Mouse (Mus musculus) heart, adult 9 months (tissue): ENCODE measurements at regions not wholly inside any gene's neighbourhood (a gene's known extent, or its start where the extent isn't known, plus 50 kb on each side); places are given as distances from the start of the nearest gene placed in this dataset.

Experiments used
- DNase-seq, 2 experiments: peaks; one replicate each; pipeline ENCODE4 v3.0.0; 2022; ENCODE audit warnings: low spot score in 2 of 2

- no peak for DNase-seq
Observed at GRCm38 (mm10) chr10:109180527-109180926, 169.7 kb upstream of the Syt1 start.

GRCm38 (mm10) chr10:109160730-109161129 lies 149.9 kb upstream of the Syt1 start:
- DNase-seq = no peak

- no peak for DNase-seq
Observed at GRCm38 (mm10) chr10:109155768-109156167, 145.0 kb upstream of the Syt1 start.

DNA sequence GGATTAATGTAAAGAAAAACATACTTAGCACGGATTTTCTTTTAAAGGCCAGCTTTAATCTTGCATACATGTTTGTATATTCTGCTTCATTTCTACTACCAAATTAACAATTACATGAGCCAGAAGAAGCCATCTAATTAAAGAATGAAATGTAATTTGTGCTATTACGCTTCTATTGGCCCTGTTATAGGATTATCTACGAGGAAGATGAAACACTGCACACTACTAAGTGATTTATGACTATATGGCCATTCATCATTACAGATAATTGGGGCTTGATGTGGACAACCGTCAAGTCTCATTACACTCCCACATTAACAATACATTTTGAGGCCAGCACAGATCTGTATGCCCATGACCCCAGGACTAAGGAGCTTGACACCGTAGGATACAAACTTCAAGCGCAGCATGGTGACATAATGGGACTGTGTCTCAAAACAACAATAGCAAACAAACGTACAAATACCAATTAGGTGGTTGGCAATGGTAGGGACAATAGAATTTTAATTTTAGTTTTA lies 129.7 kb upstream of the Syt1 start:
- DNase-seq = no peak

GRCm38 (mm10) chr10:109136763-109137732 lies 126.3 kb upstream of the Syt1 start:
- peak; percentile 6 to 10 for DNase-seq

DNA sequence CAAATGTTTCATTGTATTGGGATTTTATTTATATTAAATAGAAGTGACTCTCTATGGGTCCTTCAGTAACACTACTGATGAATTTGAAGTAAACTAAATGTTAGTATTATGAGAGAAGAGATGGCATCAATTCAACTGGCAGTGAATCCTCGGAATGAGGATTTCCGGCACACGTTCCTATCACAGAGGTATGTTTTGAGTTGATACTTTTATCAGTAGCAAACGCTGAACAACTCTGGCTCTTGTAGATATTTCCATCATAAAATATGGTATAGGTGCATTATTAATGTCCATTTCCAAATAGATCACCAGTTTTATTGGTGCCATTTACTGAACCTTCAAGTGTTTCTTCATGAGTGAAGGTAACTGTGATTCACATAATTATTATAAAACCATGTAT lies 123.7 kb upstream of the Syt1 start:
- DNase-seq = no peak

GRCm38 (mm10) chr10:109132091-109132573 lies 121.3 kb upstream of the Syt1 start:
- DNase-seq = no peak

DNA sequence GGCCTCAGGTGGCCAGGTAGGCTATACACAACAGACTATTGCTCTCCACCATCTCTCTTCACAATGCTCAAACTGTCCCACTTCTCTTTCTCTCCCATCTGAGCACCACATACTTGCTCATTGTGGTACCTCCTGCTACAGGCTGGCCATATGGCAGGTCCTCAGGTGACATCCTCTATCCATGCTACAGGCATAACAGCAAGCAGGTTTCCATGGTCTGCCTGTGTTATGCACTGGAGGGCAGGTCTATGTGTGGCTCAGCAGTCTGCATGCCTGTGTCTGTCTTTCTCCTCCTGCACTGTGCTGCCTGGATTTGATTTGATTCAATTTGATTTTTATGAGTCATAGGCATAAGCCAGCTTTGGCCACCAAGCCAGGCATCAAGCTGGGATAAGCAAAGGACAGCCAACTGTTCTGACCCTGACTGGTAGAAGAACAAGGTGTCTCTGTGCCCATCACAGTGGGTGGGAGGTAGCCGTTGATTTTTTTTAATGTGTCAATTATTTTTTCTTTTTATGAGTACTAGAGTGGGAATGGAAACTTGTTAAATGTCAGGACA lies 118.8 kb upstream of the Syt1 start:
- no peak for DNase-seq

DNA sequence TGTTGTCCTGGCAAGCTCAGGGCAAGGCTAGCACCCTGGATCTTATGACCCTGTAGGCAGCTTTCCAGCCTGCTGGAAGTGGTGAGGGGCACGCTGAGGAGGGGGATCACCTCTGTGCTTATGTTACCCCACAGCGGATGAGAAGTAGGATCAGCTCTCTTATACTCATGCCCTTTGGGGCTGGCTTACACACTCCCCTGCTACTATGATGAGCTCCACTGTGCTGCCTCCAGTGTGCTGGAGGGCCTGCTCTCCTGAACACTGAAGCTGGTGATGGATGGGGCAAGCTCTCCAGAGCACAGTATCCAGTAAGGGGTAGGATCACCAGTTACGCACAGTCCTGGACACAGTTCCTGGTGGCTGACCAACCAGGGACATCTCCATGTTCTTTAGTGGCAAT lies 118.3 kb upstream of the Syt1 start:
- no peak for DNase-seq

DNA sequence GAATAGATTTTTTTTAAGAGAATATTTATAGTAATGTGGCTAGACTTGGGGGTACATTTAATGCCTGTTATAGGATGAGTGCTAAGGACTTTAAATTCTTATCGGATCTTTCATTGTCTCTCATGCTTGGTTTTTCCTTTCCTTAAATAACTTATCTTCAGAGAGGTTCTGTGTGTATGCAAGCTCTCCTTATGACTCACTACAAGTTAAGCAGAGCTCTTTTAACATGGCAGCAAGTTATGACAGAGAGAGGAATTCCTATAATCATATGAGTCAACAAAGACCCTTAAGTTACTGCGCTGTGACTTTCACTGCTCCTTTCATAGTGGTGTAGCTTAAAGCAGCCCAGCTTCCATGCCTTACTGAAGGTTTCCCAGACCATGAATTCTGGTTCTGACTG lies 115.9 kb upstream of the Syt1 start:
- DNase-seq = no peak

GRCm38 (mm10) chr10:109117143-109117542 lies 106.4 kb upstream of the Syt1 start:
- DNase-seq = no peak

- DNase-seq = no peak
Observed at GRCm38 (mm10) chr10:109115013-109115627, 104.3 kb upstream of the Syt1 start.

- DNase-seq = no peak
Observed at GRCm38 (mm10) chr10:109105781-109106180, 95.0 kb upstream of the Syt1 start.

GRCm38 (mm10) chr10:109092219-109092618 lies 81.4 kb upstream of the Syt1 start:
- DNase-seq = peak; percentile 6 to 17

DNA sequence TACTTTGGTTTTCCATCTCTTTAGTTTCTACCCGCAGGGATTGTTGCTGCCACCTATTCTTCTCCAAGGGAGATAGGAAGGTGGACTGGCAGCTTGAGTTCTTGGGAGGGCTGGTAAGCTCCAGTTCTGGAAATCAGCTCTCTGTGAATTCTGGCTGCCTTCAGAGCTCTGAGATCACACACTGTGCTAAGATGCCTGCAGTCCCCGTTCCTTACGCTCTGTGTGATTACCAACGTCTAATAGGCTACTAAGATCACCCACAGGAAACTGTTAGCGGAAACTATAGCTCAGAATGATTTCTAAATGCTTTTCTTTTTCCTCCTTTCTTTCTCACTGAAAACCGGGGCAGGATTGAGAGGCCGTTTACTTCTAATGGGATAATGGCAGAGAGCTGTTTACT lies 69.0 kb upstream of the Syt1 start:
- no peak for DNase-seq

- DNase-seq = no peak
Observed at GRCm38 (mm10) chr10:109074218-109074617, 63.4 kb upstream of the Syt1 start.
